ENCODE assay signal across 9 mouse cellular contexts in the genomic region with DNA sequence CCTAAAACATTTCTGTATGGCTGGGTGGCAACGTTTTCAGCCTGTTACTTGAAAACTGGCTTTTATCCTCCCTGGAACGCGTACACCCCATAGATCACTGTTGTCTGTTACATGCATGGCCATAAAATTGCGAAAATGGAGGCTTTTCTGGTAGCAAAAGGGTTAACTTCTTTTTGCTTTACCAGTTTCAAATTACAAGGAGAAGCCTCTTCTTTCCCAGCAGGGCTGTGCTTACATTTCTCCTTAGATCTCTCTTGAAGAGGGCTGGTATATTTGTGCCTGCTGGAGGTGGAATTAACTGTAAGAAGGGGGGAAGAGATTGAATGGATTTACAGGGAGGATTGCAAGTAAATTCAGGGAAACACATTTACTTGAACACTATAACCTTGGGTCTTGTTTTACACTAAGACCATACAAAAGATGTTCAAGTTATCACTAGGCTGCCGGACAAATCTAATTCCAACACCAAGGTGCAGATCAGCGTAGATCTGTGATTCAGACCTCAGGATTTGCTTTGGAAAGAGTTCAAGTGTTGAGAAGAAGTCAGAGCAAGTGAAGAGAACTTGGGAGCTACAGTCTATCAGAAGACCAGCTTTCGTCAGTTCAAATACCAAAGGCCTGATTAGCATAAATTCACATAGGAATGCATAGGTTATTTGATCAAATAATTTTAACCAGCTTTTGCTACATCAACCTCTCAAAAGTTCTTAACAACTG. TPM values are rescaled to one million over a fixed set of nuclear protein-coding genes. Genes with fewer than 3 reads are reported as not detected.
DNase-seq lines count a peak whose midpoint lies in the region; ATAC-seq and TF ChIP-seq lines count a peak whose summit lies in the region.
"Had no signal": no experiment of that assay in that cellular context is flagged by ENCODE, and none has a peak within 500 bp of the region (broad histone marks: within the 10 kb centered on the region; RNA-seq: fewer than 3 reads in every experiment).

Bmp5 (plus strand) TSS at position 236 of the 717 bp plus-strand sequence.

- H3K4me2 ChIP-seq in lung, postnatal 0 days (replicated peaks; ENCODE audit: low read depth, low read length), result peak within 1 kb of the TSS; percentile 51

- no peaks in the 10 kb centered on the region for H3K9me3 ChIP-seq in lung, postnatal 0 days (ENCODE audit: low read length)

- H3K9ac ChIP-seq in lung, postnatal 0 days (replicated peaks; ENCODE audit: low read depth), result peak within 1 kb of the TSS; percentile 59

- intact Hi-C loops in gastrocnemius, adult 2 months (cut with DNase I), result no loop called here
- intact Hi-C loops in gastrocnemius, postnatal 36 days (cut with DNase I), result no loop called here
- intact Hi-C loops in left cerebral cortex, adult 2 months (cut with DNase I), result no loop called here

- DNase-seq in gastrocnemius, adult 2 months, result no peak
- DNase-seq in gastrocnemius, postnatal 36 days, result no peak
- peak; percentile 49 for DNase-seq in 3134 (ENCODE audit: extremely low read depth, insufficient read length, low spot score)
- DNase-seq in forelimb bud, embryonic 11.5 days (ENCODE audit: low read depth, low spot score), result peak; percentile 63
- DNase-seq in lung, postnatal 0 days (ENCODE audit: low spot score), result peak; percentile 87
- no peak for DNase-seq in left cerebral cortex, adult 2 months (ENCODE audit: extremely low spot score in 1 of 2, low spot score in 2 of 2)
- no peak for DNase-seq in adrenal gland, adult (ENCODE audit: inconsistent age in 2 of 2, low spot score in 1 of 2)

- TF ChIP-seq CTCF in gastrocnemius, adult 2 months (IDR thresholded peaks at IDR 0.05), result no peak
- TF ChIP-seq CTCF in lung, postnatal 0 days (IDR thresholded peaks at IDR 0.05), result no peak
- TF ChIP-seq CTCF in left cerebral cortex, adult 2 months (IDR thresholded peaks at IDR 0.05), result no peak

- TF ChIP-seq EP300 in lung, postnatal 0 days (IDR thresholded peaks at IDR 0.05), result peak; percentile 53; the same call in 1 of the 2 replicates

- 15% methylated on average over 7 of the region's 7 CpGs for WGBS in lung, postnatal 0 days

- H3K4me1 ChIP-seq in lung, postnatal 0 days (ENCODE audit: insufficient read depth, low read depth, low read length), result no peaks in the 10 kb centered on the region

- peak within 1 kb of the TSS; percentile 58 for H3K4me3 ChIP-seq in gastrocnemius, adult 2 months
- H3K4me3 ChIP-seq in lung, postnatal 0 days (ENCODE audit: low read depth, low read length), result peak within 1 kb of the TSS; percentile 41
- no peak within 1 kb of the TSS for H3K4me3 ChIP-seq in left cerebral cortex, adult 2 months

- peak within 1 kb of the TSS; percentile 79 for H3K27ac ChIP-seq in gastrocnemius, adult 2 months
- H3K27ac ChIP-seq in lung, postnatal 0 days (ENCODE audit: low read length), result peak within 1 kb of the TSS; percentile 86
- no peak within 1 kb of the TSS for H3K27ac ChIP-seq in left cerebral cortex, adult 2 months

- no peaks in the 10 kb centered on the region for H3K36me3 ChIP-seq in lung, postnatal 0 days (ENCODE audit: insufficient read depth, low read length)

- ATAC-seq in lung, postnatal 0 days, result peak; percentile 55
- ATAC-seq in inflammation-experienced regulatory T-cells, adult 6 months, result no peak

- no peaks in the 10 kb centered on the region for H3K27me3 ChIP-seq in lung, postnatal 0 days (replicated peaks; ENCODE audit: insufficient read depth, low read length)

RNA-seq across cellular contexts. Expression of gene Bmp5, which starts in this region (rescaled TPM):
- total RNA-seq in gastrocnemius, adult 2 months (2021), result 1 to 10 TPM; 1.6 to 3.3 TPM
- total RNA-seq in gastrocnemius, postnatal 36 days (2021), result 1 to 10 TPM; 1.4 to 1.7 TPM
- polyA plus RNA-seq in lung, postnatal 0 days (2015; fragmentation: Nextera tagmentation; extraction: Ambion mirVana), result 14.7 and 18.0 TPM in 2 replicates
- 1 to 10 TPM; 1.0 to 1.7 TPM for total RNA-seq in left cerebral cortex, adult 2 months (2021)
- not detected for polyA plus RNA-seq in inflammation-experienced regulatory T-cells, adult 6 months (2017; shearing (Covaris generic))
- total RNA-seq: common myeloid progenitor, adult 5-6 weeks had no signal

Comparison
In these comparisons a context has a peak if more than half of its experiments do, and no peak if none do; other contexts are left out.
1. RNA of gene Bmp5 (polyA plus RNA-seq): 14.7 to 18.0 TPM in lung, postnatal 0 days; not detected in inflammation-experienced regulatory T-cells, adult 6 months; every median in the first group is over 10 times any median in the second.
2. DNase-seq: peak in 3134 (single experiment), forelimb bud, embryonic 11.5 days (single experiment) and lung, postnatal 0 days (single experiment); none in gastrocnemius, adult 2 months (single experiment), gastrocnemius, postnatal 36 days (0 of 2), left cerebral cortex, adult 2 months (0 of 2) and adrenal gland, adult (0 of 2).